Mouse (Mus musculus): ENCODE results near the gene Aprt.

Aprt gene

DNA sequence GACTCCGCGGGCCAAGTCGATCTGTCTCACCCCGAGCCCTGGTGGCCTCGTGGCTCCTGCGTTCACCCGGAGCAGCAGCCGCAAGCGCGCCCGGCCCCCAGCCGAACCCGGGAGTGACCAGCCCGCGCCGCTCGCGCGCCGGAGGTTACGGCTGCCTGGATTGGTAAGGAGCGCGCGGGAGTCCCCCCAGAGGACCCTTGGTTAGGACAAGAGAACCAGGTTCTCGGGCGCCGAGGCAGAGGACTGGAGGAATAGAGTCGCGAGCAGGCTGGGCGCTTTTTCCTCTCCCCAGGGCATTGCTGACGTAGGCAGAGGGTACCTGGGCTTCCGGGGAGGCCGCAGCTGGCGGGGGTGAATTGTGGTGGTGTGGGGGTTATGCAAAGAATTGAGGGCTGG, 8.6 kb downstream of the Aprt start:
- in situ Hi-C loops (cut with MboI; ENCODE audit: unreplicated experiment in 2 of 2) = loop anchor here (5.0 kb wide), 1 partner anchor 39 kb away; no protein-coding TSS in a partner anchor

DNA sequence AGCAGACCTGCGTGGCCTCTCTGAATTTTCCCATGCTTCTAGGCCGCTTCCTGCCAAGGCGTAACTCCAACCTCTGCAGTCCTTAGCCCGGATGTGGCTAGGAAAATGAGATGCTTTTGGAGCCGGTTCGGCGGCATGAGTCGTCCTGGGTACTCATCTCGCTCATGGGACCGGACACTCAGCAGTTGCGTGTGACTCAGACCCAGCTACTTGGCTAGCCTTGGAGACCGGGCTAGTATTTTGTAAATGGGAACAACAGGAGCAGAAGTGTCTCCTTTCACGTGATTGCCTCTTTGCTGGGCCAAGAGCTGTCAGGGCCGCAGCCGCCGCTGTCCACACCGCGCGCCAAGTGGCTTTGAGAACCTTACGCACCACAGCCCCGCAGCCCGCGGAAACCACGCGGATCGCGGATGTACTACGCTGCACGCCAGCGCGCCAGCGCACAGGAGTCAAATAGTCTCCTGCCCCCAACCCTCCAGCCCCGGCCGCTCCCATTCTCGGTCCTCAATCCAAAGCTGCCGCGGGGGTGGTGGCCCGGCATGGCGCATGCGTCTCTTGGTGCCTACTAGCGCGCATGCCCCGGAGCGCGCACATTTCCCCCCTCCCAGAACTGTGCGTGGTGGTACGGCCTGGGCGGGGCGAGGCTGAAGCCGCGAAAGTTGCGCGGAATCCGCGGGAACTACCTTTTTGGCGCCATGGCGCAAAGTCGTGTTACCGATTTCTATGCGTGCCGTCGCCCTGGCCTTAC, 9.2 kb downstream of the Aprt start, which contains the start of gene Cdt1:
TSS of gene Cdt1 (plus strand) at position 655 of the 748 bp plus-strand sequence.
- in situ Hi-C loops (cut with MboI; ENCODE audit: unreplicated experiment in 2 of 2) = loop anchor here (5.0 kb wide), 1 partner anchor 40 kb away; no protein-coding TSS in a partner anchor

DNA sequence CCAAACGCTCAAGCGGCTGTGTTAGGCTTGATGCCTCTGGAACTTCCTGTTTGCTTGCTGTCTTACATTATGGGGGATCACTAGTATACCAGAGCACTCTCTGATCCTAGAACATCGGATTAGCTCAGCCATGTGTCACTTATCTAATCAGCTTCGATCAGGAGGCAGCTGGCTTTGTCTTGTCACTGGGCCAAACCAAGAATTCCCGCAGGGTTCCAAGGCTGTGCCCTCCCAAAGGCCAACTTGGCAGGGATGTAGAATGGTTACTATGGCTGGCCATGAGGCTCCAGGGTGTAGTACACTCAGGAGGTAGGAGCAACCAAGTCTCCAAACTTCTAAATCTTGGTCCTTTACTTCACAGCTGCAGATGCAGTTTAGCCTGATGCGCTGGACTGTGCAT, 9.9 kb downstream of the Aprt start:
- in situ Hi-C loops (cut with MboI; ENCODE audit: unreplicated experiment in 2 of 2) = loop anchor here (5.0 kb wide), 1 partner anchor 41 kb away; no protein-coding TSS in a partner anchor

DNA sequence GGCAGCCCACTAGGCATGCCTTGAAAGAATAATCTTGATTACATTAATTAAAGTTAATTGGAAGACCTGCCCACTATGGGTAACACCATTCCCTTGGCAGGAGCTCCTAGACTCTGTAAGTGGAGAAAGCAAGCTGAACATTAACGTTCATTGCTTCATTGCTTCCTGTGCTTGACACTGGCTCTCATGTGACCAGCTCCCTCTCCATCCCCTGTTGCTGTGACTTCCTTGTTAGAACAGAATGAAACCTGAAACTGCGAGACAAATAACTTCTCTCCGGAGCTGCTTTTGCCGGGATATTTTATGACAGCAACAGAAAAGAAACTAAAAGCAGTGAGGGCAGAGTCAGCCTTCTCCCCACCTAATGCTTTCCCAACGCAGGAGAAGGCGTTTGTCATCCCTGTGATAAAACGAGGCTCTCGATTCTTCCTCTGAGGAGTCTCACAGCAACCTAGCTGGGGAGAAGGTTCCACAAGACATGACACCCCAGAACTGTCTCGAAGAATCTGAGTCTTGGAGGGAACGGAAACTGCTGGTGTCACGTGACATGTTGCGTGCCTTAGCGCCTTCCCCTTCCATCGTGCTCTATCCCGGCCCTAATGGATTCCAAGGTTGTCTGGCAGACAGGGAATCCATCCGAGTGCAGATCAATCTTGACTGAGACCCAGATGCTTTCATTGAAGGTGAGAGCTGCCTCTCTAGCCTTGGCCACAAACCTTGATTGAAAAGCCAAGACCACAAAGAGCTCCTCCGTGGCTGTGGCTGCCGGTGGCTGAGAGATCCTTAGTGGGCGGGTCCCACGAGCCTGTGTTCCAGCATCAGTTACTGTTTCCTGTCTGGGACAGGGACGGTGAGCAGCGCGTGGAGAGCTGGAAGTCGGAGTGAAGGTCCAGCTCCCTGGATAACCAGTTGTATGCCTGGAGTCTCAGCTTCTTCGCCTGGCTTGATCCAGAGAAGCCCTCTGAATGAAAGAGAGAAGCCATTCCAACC, 12.1 kb downstream of the Aprt start:
- in situ Hi-C loops (cut with MboI; ENCODE audit: unreplicated experiment in 2 of 2) = loop anchor here (5.0 kb wide), 1 partner anchor 43 kb away; no protein-coding TSS in a partner anchor

DNA sequence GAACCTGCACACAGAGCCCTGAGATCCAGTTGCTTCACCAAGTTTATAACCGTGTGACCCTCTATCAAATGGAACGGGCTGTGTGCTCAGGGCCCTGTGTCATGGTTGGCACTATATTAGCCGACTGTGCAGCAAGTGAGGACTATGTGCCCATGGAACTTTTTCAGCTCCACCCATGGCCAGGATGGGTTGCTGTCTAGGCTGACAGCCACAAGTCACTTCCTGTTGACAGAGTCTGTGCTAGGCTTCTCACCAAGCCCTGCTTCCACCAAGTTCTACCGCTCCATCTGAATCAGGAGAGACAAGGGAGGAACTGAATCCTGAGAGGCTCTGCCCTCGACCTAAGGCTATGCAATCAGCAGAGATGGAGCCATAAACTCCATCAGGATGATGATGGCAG, 15.5 kb downstream of the Aprt start:
- in situ Hi-C loops (cut with MboI; ENCODE audit: unreplicated experiment in 2 of 2) = no loop called here

DNA sequence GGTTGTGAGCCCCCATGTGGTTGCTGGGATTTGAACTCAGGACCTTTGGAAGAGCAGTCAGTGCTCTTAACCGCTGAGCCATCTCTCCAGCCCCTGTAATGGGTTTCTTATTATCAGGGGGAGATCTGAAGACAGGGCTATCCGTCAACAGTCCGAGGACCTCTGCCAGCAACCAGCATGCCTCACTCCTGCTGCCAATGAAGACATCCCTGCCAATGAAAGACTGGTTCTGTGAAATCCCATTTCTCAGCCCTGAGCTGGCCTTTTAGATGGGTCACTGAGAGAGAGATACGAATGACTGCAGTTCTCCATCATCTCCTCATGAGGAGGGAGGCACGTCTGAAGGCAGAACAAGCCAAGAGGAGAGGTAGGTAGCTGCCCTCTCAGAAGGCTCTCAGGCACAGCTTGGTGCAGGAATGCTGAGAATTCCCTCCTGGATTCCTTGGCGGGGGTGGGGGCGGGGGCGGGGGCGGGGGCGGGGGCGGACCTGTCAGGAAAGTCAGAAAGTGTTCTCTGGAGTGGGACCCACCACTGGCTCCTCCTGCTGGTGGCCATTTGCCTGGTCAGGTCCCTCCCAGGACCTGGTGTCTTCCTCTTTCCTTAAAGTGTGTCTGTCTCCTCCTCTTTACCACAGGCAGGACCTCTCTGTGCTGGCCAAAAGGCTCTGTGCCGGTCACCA, 17.9 kb downstream of the Aprt start:
- in situ Hi-C loops (cut with MboI; ENCODE audit: unreplicated experiment in 2 of 2) = loop anchor here in 1 of 2 experiments (10.0 kb wide), 1 partner anchor 274 kb away; the partner anchor contains the start of gene Zfpm1

DNA sequence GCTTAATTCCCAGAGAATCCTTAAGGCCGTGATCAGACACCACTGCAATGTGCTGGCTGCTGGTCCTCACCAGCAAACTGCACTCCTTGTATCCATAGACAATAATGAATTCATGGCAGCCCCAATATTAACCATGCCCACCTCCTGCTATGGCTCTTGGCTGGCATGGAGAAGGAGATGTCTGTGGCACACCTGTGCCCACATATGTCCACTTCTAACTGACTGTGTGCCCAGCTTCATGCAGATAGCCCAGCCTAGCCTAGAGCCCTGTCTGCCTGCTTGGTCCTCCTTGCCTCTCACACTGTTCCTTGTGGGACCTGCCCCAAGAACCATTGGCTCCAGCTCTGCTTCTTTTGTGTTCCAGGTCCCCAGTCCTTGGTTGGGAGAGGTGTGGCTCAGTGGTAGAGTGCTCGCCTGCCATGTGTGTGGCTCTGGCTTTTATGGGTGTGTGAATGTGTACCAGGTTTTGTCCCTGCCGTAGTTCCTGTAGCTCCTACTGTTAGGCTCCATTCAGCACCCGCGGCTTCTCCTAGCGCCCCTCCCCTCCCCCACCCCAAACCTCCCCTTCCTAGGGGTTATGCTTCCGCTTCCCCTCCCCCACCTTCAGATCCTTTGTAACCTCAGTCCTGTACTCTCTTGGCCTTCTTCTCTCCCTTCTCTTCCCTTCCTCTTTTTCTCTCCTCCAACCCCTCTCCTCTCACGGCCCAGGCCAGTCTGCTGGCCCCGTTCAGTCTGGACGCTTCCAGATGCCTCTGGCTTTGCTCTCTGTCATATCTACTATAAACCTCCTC, 19.3 kb downstream of the Aprt start:
- in situ Hi-C loops (cut with MboI; ENCODE audit: unreplicated experiment in 2 of 2) = loop anchor here in 1 of 2 experiments (10.0 kb wide), 1 partner anchor 273 kb away; the partner anchor contains the start of gene Zfpm1

DNA sequence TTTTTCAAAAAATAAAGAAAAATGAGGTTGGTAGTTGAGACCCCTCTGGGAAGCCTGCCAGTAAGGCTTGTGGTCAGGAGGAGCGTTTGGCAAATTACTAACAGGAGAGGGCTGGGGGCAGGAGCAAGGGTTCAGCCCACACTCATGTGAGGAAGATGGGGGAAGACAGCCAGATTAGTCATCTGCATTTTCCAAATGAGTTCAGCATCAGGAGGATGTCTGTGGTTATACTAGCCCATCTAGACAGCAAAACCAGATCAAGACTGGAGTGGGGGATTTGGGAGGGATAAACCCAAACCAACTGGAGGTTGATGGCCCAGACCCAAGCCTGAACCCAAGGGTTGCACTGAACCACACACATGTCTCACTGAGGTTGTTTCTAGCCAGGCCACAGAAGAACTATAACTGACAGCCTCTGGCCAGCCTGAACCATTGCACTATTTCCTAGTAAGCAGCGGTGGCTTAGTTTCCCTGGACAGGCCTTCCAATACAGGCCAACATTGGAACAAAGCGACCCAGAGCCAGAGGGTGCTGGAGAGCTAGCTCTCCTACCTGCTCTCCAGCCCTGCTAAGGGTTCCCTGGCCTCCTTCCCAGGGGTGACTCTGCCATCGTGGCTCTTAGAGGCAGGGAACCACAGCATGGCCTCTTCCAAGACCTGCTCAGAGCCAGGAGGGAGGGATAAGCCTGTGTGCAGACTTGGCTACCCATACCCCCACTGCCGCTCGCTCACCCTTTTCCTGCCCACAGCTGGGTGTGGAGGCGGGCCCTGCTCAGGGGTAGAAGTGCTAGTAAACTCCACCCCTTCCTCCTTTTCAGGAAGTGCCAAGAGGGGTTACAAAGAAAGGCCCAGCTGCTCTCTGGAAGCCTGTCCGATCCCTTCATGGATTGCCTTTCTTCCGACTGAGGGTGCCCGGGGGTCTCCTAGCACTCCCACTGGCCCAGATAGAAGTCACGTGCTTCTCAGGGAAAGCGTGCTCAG, 20.4 kb downstream of the Aprt start:
- in situ Hi-C loops (cut with MboI; ENCODE audit: unreplicated experiment in 2 of 2) = loop anchor here in 1 of 2 experiments (10.0 kb wide), 1 partner anchor 272 kb away; the partner anchor contains the start of gene Zfpm1

DNA sequence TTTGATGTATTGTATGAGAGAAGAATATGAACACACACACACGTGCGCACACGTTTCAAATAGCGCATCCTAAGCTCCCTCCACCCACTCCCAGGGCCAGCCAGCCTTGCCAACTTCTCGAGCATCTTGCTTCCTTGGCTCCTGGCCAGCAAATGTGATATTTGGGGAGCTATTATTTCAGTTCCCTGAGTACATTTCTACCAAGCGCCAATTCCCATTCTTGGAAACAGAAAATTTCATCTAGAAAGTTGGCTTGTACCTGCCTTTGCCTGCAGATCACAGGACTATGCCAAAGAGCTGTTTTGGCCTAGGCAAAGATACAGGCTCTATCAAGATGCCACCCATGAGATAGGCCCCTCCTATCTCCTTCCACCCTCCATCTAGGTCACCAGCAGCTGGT, 21.9 kb downstream of the Aprt start:
- in situ Hi-C loops (cut with MboI; ENCODE audit: unreplicated experiment in 2 of 2) = loop anchor here in 1 of 2 experiments (10.0 kb wide), 1 partner anchor 270 kb away; the partner anchor contains the start of gene Zfpm1

DNA sequence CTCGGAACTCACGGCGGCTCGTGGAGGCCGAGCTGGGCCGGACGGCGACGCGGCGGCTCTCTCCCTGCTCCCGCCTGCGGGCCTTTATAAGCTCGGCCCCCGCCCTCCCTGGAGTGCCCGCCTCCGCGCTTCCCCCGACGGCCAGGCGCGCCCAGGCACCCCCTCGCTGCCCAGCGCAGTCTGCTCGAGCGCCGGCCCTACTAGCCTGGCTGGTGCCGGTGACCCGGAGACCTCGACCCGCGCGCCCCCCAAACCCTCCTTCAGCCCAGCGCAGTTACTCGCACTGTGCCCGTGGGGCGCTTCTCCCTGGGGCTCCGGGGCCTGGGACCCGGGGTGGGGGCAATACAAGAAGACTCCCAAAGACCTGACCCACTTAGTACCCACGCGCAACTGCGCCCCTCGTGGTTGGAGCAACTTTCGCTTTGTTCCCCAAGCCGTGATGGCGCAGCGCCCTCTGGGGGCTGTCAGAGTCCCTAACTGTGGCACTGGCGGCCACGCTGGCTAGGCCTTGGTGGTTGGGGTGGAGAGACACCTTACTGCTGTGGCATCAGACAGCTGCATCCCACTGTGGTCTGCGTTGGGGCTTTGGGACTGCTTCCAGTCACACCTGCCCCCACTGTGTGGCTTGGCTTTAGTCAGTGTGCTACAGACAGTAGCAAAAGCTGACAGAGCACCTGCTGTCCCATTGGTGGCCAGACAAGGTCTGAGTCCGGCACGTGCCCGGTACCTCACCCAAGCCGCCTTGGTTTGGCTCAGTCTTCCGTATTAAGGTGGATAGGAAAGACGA, 25.3 kb downstream of the Aprt start, which contains the start of gene Piezo1:
TSS of gene Piezo1 (minus strand) at position 65 of the 787 bp plus-strand sequence.
- in situ Hi-C loops (cut with MboI; ENCODE audit: unreplicated experiment in 2 of 2) = loop anchor here in 1 of 2 experiments (10.0 kb wide), 1 partner anchor 267 kb away; the partner anchor contains the start of gene Zfpm1

DNA sequence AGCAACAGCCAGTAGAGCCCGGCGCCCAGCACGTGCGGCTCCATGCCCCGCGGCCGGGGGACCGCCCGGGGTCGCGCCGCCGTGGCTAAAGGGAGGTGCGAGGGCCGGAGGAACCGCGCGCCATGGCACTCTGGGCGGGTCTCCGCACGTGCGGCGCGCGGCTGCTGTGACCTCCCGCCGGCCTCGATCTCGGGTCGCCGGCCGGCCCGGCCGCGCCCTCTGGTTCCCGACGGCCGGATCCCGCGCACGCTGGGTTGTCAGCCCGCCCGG, 25.8 kb downstream of the Aprt start:
- in situ Hi-C loops (cut with MboI; ENCODE audit: unreplicated experiment in 2 of 2) = loop anchor here in 1 of 2 experiments (10.0 kb wide), 1 partner anchor 266 kb away; the partner anchor contains the start of gene Zfpm1

DNA sequence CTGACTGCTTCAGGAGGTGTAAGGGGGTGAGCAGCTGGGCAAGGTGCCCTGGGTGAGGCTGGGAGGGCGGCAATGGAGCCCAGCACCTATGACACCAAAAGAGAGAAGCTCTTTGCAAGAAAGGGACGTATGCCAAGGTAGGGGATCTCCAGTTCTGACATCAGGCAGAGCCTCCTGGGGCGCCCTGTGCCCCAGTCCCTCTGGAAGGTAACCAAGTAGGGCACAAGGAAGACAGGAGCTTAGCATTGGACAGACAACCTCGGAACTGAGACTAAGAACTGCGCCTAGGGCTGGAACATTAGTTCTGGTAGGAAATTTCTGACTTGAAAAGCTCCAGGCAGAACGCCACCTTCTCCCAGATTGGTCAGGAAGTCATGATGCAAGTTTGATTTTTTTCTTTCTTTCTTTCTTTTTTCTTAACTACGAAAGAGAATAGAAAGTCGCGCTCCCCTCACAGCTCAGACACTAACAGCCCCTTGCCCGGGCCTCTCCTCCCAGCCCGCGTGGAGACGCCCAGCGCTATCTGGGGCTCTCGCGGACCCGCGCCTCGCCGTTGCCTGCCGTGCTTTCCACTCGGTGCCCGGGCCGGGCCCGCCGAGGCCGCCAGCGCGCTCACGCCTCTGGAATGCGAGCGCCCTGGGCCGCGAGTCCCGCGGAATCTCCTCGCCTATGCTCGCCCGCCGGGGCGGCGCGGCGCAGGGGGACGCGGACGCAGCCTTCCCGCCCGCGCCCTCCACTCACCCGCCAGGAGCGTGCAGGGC, 26.3 kb downstream of the Aprt start:
- in situ Hi-C loops (cut with MboI; ENCODE audit: unreplicated experiment in 2 of 2) = loop anchor here in 1 of 2 experiments (10.0 kb wide), 1 partner anchor 266 kb away; the partner anchor contains the start of gene Zfpm1

DNA sequence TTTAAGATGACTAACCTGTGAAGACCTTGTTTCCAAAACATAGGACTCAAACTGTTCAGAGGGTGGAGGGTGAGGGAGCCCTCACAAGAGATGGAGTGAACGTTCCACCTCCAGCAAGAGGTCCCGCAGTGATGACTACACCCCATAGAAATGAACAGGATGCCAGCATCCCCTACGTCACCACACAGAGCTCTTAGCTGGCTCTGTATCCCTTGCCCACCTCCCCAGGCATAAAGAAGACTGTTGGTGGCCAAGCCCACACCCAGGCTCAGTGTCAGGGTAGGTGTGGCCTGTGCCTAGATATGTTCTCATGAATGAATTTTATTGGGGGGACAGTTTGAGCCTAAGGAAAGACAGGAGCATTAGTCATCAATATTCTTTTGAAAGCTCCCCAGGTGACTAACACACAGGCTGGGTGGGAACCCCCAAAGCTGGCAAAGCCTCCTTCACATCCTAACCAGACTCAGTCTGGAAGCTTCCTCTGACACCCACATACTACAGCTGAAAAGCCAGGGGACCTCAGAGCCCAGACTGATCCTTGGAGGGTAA, 27.7 kb downstream of the Aprt start:
- in situ Hi-C loops (cut with MboI; ENCODE audit: unreplicated experiment in 2 of 2) = loop anchor here (5.0 kb wide), 2 partner anchors 47 to 107 kb away; partner anchors contain the start of gene Mvd (in 1 of the 2)

DNA sequence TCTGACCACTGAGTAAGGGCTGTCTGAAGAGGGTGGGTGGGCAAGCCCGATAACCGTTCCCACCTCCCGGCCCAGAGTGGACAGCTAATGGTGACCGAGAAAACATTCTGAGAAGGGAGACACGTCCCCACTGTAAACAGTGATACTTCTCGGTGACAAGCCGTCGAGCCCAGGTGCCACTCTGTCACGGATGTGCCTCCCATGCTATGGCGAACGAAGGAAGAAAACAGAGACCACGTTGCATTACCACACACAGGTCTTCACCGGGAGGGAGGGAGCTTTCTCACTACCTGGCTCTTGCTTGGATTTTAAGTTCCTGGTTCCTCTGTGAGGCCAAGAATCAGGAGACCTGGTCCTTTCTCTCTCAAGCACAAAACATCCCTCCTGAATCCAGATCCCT, 28.4 kb downstream of the Aprt start:
- in situ Hi-C loops (cut with MboI; ENCODE audit: unreplicated experiment in 2 of 2) = loop anchor here (5.0 kb wide), 2 partner anchors 46 to 106 kb away; partner anchors contain the start of gene Mvd (in 1 of the 2)

DNA sequence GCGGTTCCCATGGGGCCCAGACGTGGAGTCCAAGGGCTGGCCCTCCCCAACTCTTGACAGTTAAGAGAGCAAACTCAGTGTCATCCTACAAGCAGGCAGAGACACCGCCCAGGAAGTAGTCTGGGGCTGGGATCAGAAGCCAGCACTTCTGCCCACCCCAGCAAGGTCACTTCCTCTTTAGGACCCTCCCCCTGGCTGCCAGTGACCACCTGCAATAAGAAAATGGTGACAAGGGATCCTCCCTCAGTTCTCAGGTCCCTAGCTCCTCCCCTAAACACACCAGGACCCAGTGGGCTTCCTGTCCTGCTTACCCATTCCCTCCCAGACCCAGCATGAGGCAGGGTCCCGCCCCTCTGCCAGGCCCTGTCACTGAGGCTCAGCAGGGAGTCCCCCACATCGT, 28.9 kb downstream of the Aprt start:
- in situ Hi-C loops (cut with MboI; ENCODE audit: unreplicated experiment in 2 of 2) = loop anchor here (5.0 kb wide), 2 partner anchors 46 to 106 kb away; partner anchors contain the start of gene Mvd (in 1 of the 2)
